Comparison of ENCODE assay signal across 8 mouse cellular contexts in the genomic region with DNA sequence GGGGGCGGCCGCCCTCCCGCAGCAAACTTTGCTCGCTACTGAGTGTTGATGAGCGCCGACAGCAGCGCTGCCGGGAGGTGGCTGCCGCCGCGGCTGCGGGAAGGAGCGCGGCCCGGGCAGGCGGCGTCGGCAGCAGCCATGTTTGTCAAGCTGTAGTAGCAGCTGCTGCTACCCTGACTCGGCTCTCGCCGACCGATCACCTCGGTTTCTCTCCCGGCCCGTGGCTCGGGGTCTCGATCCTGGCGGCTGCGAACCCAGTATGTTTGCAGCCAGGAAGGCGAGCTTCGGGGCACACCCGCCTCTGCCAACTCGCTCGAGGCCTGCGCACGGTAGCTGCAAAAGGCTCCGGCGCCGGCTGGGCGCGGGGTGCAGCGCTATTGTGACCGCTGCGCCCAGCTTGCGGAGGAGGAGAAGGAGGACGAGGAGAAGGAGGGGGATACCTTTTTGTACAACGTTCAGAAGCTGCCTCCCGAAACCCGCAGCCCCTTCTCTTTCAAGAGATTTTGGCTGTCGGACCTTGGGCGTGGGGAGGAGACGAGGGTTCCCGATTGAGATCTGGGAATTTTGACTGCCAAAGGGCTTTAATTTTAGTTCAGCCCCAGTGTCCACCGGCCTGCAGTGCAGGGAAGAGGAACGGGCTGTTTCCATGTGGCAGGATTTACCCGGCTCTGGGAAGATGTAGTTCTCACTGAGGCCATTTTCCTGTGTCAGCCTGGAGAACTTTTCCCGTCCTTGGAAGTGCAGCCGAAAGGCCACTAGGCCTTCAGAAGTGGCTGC. TPM values are rescaled to one million over a fixed set of nuclear protein-coding genes. Genes with fewer than 3 reads are reported as not detected.
DNase-seq lines count a peak whose midpoint lies in the region; ATAC-seq and TF ChIP-seq lines count a peak whose summit lies in the region.

No protein-coding gene starts in this region.

- 0 out of 2 replicates have a peak, but pooled peaks have one; percentile 6 for TF ChIP-seq CTCF in thymus, adult 2 months (IDR thresholded peaks at IDR 0.05; ENCODE audit: borderline replicate concordance, control insufficient read depth, extremely low read depth, insufficient read depth, low read length, poor library complexity)

- peak; percentile 69 to 75 for DNase-seq in B cell, adult 2 months
- peak; percentile 68 to 75 for DNase-seq in adrenal gland, postnatal 36 days
- peak; percentile 63 for DNase-seq in embryonic facial prominence, embryonic 14.5 days (ENCODE audit: low spot score)
- DNase-seq in heart, adult 9 months (ENCODE audit: low spot score in 2 of 2), result peak; percentile 59 to 61
- peak; percentile 82 for DNase-seq in liver, embryonic 11.5 days (ENCODE audit: low spot score)
- DNase-seq in thymus, adult 2 months, result peak; percentile 68

- no peaks in the 10 kb centered on the region for H3K9me3 ChIP-seq in embryonic facial prominence, embryonic 14.5 days (ENCODE audit: control insufficient read depth, low read length)
- no peaks in the 10 kb centered on the region for H3K9me3 ChIP-seq in kidney, embryonic 14.5 days (ENCODE audit: control insufficient read depth, low read length)
- H3K9me3 ChIP-seq in liver, embryonic 11.5 days (ENCODE audit: control insufficient read depth, low read length), result no peaks in the 10 kb centered on the region
- no peaks in the 10 kb centered on the region for H3K9me3 ChIP-seq in neural tube, embryonic 14.5 days (ENCODE audit: control insufficient read depth, low read length)

- H3K4me3 ChIP-seq in embryonic facial prominence, embryonic 14.5 days (ENCODE audit: low read depth, low read length), result peak overlapping the region; percentile 86
- peak overlapping the region; percentile 88 for H3K4me3 ChIP-seq in kidney, embryonic 14.5 days (ENCODE audit: low read length)
- H3K4me3 ChIP-seq in liver, embryonic 11.5 days (ENCODE audit: low read depth, low read length), result peak overlapping the region; percentile 63
- peak overlapping the region; percentile 77 for H3K4me3 ChIP-seq in neural tube, embryonic 14.5 days (ENCODE audit: low read depth, low read length)
- peak overlapping the region; percentile 88 for H3K4me3 ChIP-seq in thymus, adult 2 months (ENCODE audit: control insufficient read depth, insufficient read depth, low read length)

- H3K36me3 ChIP-seq in embryonic facial prominence, embryonic 14.5 days (ENCODE audit: control insufficient read depth, insufficient read depth, low read length), result peaks cover 42% of the 10 kb centered on the region
- peaks cover 41% of the 10 kb centered on the region for H3K36me3 ChIP-seq in kidney, embryonic 14.5 days (ENCODE audit: control insufficient read depth, insufficient read depth, low read length)
- peaks cover 4% of the 10 kb centered on the region; the same call in 1 of the 2 replicates for H3K36me3 ChIP-seq in liver, embryonic 11.5 days (ENCODE audit: control insufficient read depth, insufficient read depth, low read length)
- peaks cover 5% of the 10 kb centered on the region for H3K36me3 ChIP-seq in neural tube, embryonic 14.5 days (ENCODE audit: control insufficient read depth, insufficient read depth, low read length)
- H3K36me3 ChIP-seq in thymus, adult 2 months (ENCODE audit: control insufficient read depth, insufficient read depth, low read length), result peaks cover 13% of the 10 kb centered on the region

- H3K4me2 ChIP-seq in embryonic facial prominence, embryonic 14.5 days (ENCODE audit: low read depth, low read length), result peak overlapping the region; percentile 92
- H3K4me2 ChIP-seq in kidney, embryonic 14.5 days (replicated peaks; ENCODE audit: low read depth, low read length), result peak overlapping the region; percentile 67
- H3K4me2 ChIP-seq in liver, embryonic 11.5 days, result peak overlapping the region; percentile 97
- H3K4me2 ChIP-seq in neural tube, embryonic 14.5 days (ENCODE audit: low read depth, low read length), result peak overlapping the region; percentile 69

- peak overlapping the region; percentile 98 for H3K27ac ChIP-seq in embryonic facial prominence, embryonic 14.5 days (replicated peaks; ENCODE audit: low read depth, low read length)
- H3K27ac ChIP-seq in kidney, embryonic 14.5 days (ENCODE audit: low read depth, low read length), result peak overlapping the region; percentile 99
- H3K27ac ChIP-seq in liver, embryonic 11.5 days (ENCODE audit: low read depth, low read length), result peak overlapping the region; percentile 98
- peak overlapping the region; percentile 94 for H3K27ac ChIP-seq in neural tube, embryonic 14.5 days (ENCODE audit: low read depth, low read length)
- peak overlapping the region; percentile 80 for H3K27ac ChIP-seq in thymus, adult 2 months (ENCODE audit: control insufficient read depth, insufficient read depth, low read length)

- TF ChIP-seq POLR2A in thymus, adult 2 months (IDR thresholded peaks at IDR 0.05; ENCODE audit: control insufficient read depth, extremely low read depth, insufficient read depth, low read length, poor library complexity), result peak; percentile 42; the same call in 1 of the 2 replicates

- H3K4me1 ChIP-seq in embryonic facial prominence, embryonic 14.5 days (ENCODE audit: control insufficient read depth, insufficient read depth, low read length), result peaks cover 35% of the 10 kb centered on the region
- peaks cover 36% of the 10 kb centered on the region for H3K4me1 ChIP-seq in kidney, embryonic 14.5 days (ENCODE audit: control insufficient read depth, insufficient read depth, low read length)
- H3K4me1 ChIP-seq in liver, embryonic 11.5 days (replicated peaks; ENCODE audit: control insufficient read depth, insufficient read depth, low read length), result peaks cover 53% of the 10 kb centered on the region
- H3K4me1 ChIP-seq in neural tube, embryonic 14.5 days (ENCODE audit: control insufficient read depth, insufficient read depth, low read length), result peaks cover 44% of the 10 kb centered on the region
- peaks cover 20% of the 10 kb centered on the region for H3K4me1 ChIP-seq in thymus, adult 2 months (replicated peaks; ENCODE audit: control insufficient read depth, insufficient read depth, low read length)

- no peak for ATAC-seq in embryonic facial prominence, embryonic 14.5 days (ENCODE audit: low read depth)
- ATAC-seq in kidney, embryonic 14.5 days (ENCODE audit: low FRiP score, low TSS enrichment), result no peak; the same call in 1 of the 2 replicates
- ATAC-seq in liver, embryonic 11.5 days (replicated peaks; ENCODE audit: low FRiP score), result no peak
- peak; percentile 6; the same call in 1 of the 2 replicates for ATAC-seq in neural tube, embryonic 14.5 days (ENCODE audit: low read depth)

- H3K9ac ChIP-seq in embryonic facial prominence, embryonic 14.5 days (ENCODE audit: low read depth, low read length), result peak overlapping the region; percentile 93
- H3K9ac ChIP-seq in kidney, embryonic 14.5 days (ENCODE audit: low read depth, low read length), result peak overlapping the region; percentile 97
- peak overlapping the region; percentile 79 for H3K9ac ChIP-seq in liver, embryonic 11.5 days (ENCODE audit: low read depth, low read length)
- H3K9ac ChIP-seq in neural tube, embryonic 14.5 days (replicated peaks; ENCODE audit: low read depth, low read length), result peak overlapping the region; percentile 90

- H3K27me3 ChIP-seq in embryonic facial prominence, embryonic 14.5 days (replicated peaks; ENCODE audit: control insufficient read depth, insufficient read depth, low read length), result no peaks in the 10 kb centered on the region
- H3K27me3 ChIP-seq in kidney, embryonic 14.5 days (ENCODE audit: control insufficient read depth, insufficient read depth, low read length), result no peaks in the 10 kb centered on the region
- no peaks in the 10 kb centered on the region for H3K27me3 ChIP-seq in liver, embryonic 11.5 days (replicated peaks; ENCODE audit: control insufficient read depth, insufficient read depth, low read length)
- H3K27me3 ChIP-seq in neural tube, embryonic 14.5 days (ENCODE audit: control insufficient read depth, insufficient read depth, low read length), result no peaks in the 10 kb centered on the region
- no peaks in the 10 kb centered on the region for H3K27me3 ChIP-seq in thymus, adult 2 months (ENCODE audit: control insufficient read depth, insufficient read depth, low read length)

- 0% methylated on average over 34 of the region's 58 CpGs for WGBS in embryonic facial prominence, embryonic 14.5 days
- under 1% methylated on average over 58 of the region's 58 CpGs for WGBS in kidney, embryonic 14.5 days
- under 1% methylated on average over 55 of the region's 58 CpGs for WGBS in liver, embryonic 11.5 days
- WGBS in neural tube, embryonic 14.5 days, result under 1% methylated on average over 55 of the region's 58 CpGs
- under 1% methylated on average over 57 of the region's 58 CpGs for WGBS in thymus, adult 2 months

RNA-seq across cellular contexts. Expression of a gene that starts 3.0 kb away (rescaled TPM):
- 100 to 1,000 TPM; 103 to 115 TPM for total RNA-seq in adrenal gland, postnatal 36 days (2021)
- polyA plus RNA-seq in embryonic facial prominence, embryonic 14.5 days (2014; fragmentation: Nextera tagmentation; extraction: Ambion mirVana), result 55.0 and 58.7 TPM in 2 replicates
- 71.2 and 93.6 TPM in 2 replicates for polyA plus RNA-seq in kidney, embryonic 14.5 days (2014; fragmentation: Nextera tagmentation; extraction: Ambion mirVana)
- 35.5 and 41.3 TPM in 2 replicates for polyA plus RNA-seq in liver, embryonic 11.5 days (2014; fragmentation: Nextera tagmentation; extraction: Ambion mirVana)
- 61.9 and 76.8 TPM in 2 replicates for polyA plus RNA-seq in neural tube, embryonic 14.5 days (2014; fragmentation: Nextera tagmentation; extraction: Ambion mirVana)
- polyA plus RNA-seq in thymus, adult 2 months (2012; rRNA removed), result 32.8 and 38.6 TPM in 2 replicates
